Mouse (Mus musculus): ENCODE results near the gene Rabggta. TPM values are rescaled to one million over a fixed set of nuclear protein-coding genes. Genes with fewer than 3 reads are reported as not detected.

Gene Rabggta
- polyA plus RNA-seq, 1 experiment from 2014 or later, result 60.6 TPM

GRCm38 (mm10) chr14:55747051-55747847 is 25.2 kb upstream of the Rabggta start:
- Histone ChIP-seq H3K27ac (replicated peaks) (no peak overlapping the region), H3K4me2 (peak overlapping the region; percentile 96), H3K9ac (no peak overlapping the region), H3K4me3 (no peak overlapping the region), H3K4me1 (replicated peaks) (peaks cover 41% of the 10 kb centered on the region), H3K27me3 (no peaks in the 10 kb centered on the region), H3K9me3 (no peaks in the 10 kb centered on the region), H3K36me3 (peaks cover 22% of the 10 kb centered on the region)
- WGBS, result 92% methylated on average over 10 of the region's 10 CpGs
- no peak for ATAC-seq (ENCODE audit: low FRiP score, low read depth)

- no peaks in the 10 kb centered on the region for H3K27me3 ChIP-seq
Measured at GRCm38 (mm10) chr14:55745861-55746237, 23.8 kb upstream of the Rabggta start.

GRCm38 (mm10) chr14:55745180-55745860 is 23.3 kb upstream of the Rabggta start, which contains the start of the genes Dhrs1 and Nop9:
Gene Dhrs1, minus strand, starts transcription at chr14:55745690.
Gene Nop9, plus strand, starts transcription at chr14:55745693.
- WGBS, result 1% methylated on average over 41 of the region's 48 CpGs
- Histone ChIP-seq H3K9ac (peak within 1 kb of the TSS; percentile 77), H3K27me3 (no peaks in the 10 kb centered on the region), H3K36me3 (peaks cover 10% of the 10 kb centered on the region), H3K4me1 (replicated peaks) (peaks cover 41% of the 10 kb centered on the region), H3K9me3 (no peaks in the 10 kb centered on the region), H3K27ac (replicated peaks) (peak within 1 kb of the TSS; percentile 62), H3K4me3 (peak within 1 kb of the TSS; percentile 92), H3K4me2 (peak within 1 kb of the TSS; percentile 96)
- peak; percentile 83 for ATAC-seq (ENCODE audit: low FRiP score, low read depth)

More at GRCm38 (mm10) chr14:55745861-55746237, 23.8 kb upstream of the Rabggta start:
- Histone ChIP-seq H3K4me3 (peak overlapping the region; percentile 92), H3K36me3 (peaks cover 14% of the 10 kb centered on the region), H3K27ac (replicated peaks) (peak overlapping the region; percentile 62), H3K9ac (peak overlapping the region; percentile 77), H3K4me2 (peak overlapping the region; percentile 96), H3K4me1 (replicated peaks) (peaks cover 41% of the 10 kb centered on the region), H3K9me3 (no peaks in the 10 kb centered on the region)
- ATAC-seq (ENCODE audit: low FRiP score, low read depth), result peak; percentile 40; the same call in 1 of the 2 replicates
- under 1% methylated on average over 31 of the region's 31 CpGs for WGBS

- Histone ChIP-seq H3K36me3 (peaks cover 10% of the 10 kb centered on the region; the same call in 1 of the 2 replicates), H3K27me3 (no peaks in the 10 kb centered on the region), H3K27ac (replicated peaks) (no peak overlapping the region), H3K9ac (peak overlapping the region; percentile 26; the same call in 1 of the 2 replicates), H3K4me3 (peak overlapping the region; percentile 6; the same call in 1 of the 2 replicates), H3K9me3 (no peaks in the 10 kb centered on the region), H3K4me2 (peak overlapping the region; percentile 96), H3K4me1 (replicated peaks) (peaks cover 41% of the 10 kb centered on the region)
- peak; percentile 75 for ATAC-seq (ENCODE audit: low FRiP score, low read depth)
- WGBS, result 24% methylated on average over 10 of the region's 10 CpGs
Measured at GRCm38 (mm10) chr14:55743711-55744110, 21.6 kb upstream of the Rabggta start.

GRCm38 (mm10) chr14:55737086-55737687 is 15.1 kb upstream of the Rabggta start:
- ATAC-seq (ENCODE audit: low FRiP score, low read depth), result no peak
- WGBS, result 91% methylated on average over 9 of the region's 9 CpGs

GRCm38 (mm10) chr14:55735758-55736157 is 13.7 kb upstream of the Rabggta start:
- no peak overlapping the region for H3K9ac ChIP-seq
- H3K4me3 ChIP-seq, result no peak overlapping the region
- no peak overlapping the region for H3K4me2 ChIP-seq
- H3K27ac ChIP-seq (replicated peaks), result no peak overlapping the region
- no peaks in the 10 kb centered on the region for H3K9me3 ChIP-seq
- no peak for ATAC-seq (ENCODE audit: low FRiP score, low read depth)
- WGBS, result 84% methylated on average over 4 of the region's 4 CpGs
- no peaks in the 10 kb centered on the region for H3K4me1 ChIP-seq (replicated peaks)
- no peaks in the 10 kb centered on the region for H3K27me3 ChIP-seq
- H3K36me3 ChIP-seq, result peaks cover 19% of the 10 kb centered on the region

More at GRCm38 (mm10) chr14:55737086-55737687, 15.1 kb upstream of the Rabggta start:
- Histone ChIP-seq H3K4me2 (no peak overlapping the region), H3K4me3 (no peak overlapping the region), H3K27me3 (no peaks in the 10 kb centered on the region), H3K4me1 (replicated peaks) (no peaks in the 10 kb centered on the region), H3K27ac (replicated peaks) (no peak overlapping the region), H3K9me3 (no peaks in the 10 kb centered on the region), H3K9ac (no peak overlapping the region), H3K36me3 (peaks cover 19% of the 10 kb centered on the region)

GRCm38 (mm10) chr14:55735334-55735733 is 13.3 kb upstream of the Rabggta start:
- Histone ChIP-seq H3K9me3 (no peaks in the 10 kb centered on the region), H3K9ac (no peak overlapping the region), H3K27ac (replicated peaks) (no peak overlapping the region), H3K4me2 (no peak overlapping the region), H3K27me3 (no peaks in the 10 kb centered on the region), H3K36me3 (peaks cover 19% of the 10 kb centered on the region), H3K4me3 (no peak overlapping the region), H3K4me1 (replicated peaks) (no peaks in the 10 kb centered on the region)
- ATAC-seq (ENCODE audit: low FRiP score, low read depth), result no peak
- WGBS, result 78% methylated on average over 3 of the region's 3 CpGs

GRCm38 (mm10) chr14:55734869-55735268 is 12.8 kb upstream of the Rabggta start:
- Histone ChIP-seq H3K36me3 (peaks cover 16% of the 10 kb centered on the region), H3K4me3 (no peak overlapping the region), H3K4me2 (no peak overlapping the region), H3K9me3 (no peaks in the 10 kb centered on the region), H3K27me3 (no peaks in the 10 kb centered on the region), H3K9ac (no peak overlapping the region), H3K4me1 (replicated peaks) (no peaks in the 10 kb centered on the region), H3K27ac (replicated peaks) (no peak overlapping the region)
- 78% methylated on average over 7 of the region's 7 CpGs for WGBS
- ATAC-seq (ENCODE audit: low FRiP score, low read depth), result no peak

GRCm38 (mm10) chr14:55733889-55734288 is 11.8 kb upstream of the Rabggta start:
- Histone ChIP-seq H3K4me2 (no peak overlapping the region), H3K27ac (replicated peaks) (no peak overlapping the region), H3K36me3 (peaks cover 8% of the 10 kb centered on the region), H3K9me3 (no peaks in the 10 kb centered on the region), H3K27me3 (no peaks in the 10 kb centered on the region), H3K4me3 (no peak overlapping the region), H3K4me1 (replicated peaks) (no peaks in the 10 kb centered on the region), H3K9ac (no peak overlapping the region)
- WGBS, result 81% methylated on average over 10 of the region's 10 CpGs
- no peak for ATAC-seq (ENCODE audit: low FRiP score, low read depth)

- Histone ChIP-seq H3K4me1 (replicated peaks) (no peaks in the 10 kb centered on the region), H3K4me2 (no peak overlapping the region), H3K36me3 (no peaks in the 10 kb centered on the region), H3K4me3 (no peak overlapping the region), H3K27ac (replicated peaks) (peak overlapping the region; percentile 62), H3K9me3 (no peaks in the 10 kb centered on the region), H3K27me3 (no peaks in the 10 kb centered on the region), H3K9ac (no peak overlapping the region)
- peak; percentile 76; the same call in 1 of the 2 replicates for ATAC-seq (ENCODE audit: low FRiP score, low read depth)
- 74% methylated on average over 7 of the region's 7 CpGs for WGBS
Measured at GRCm38 (mm10) chr14:55730531-55731032, 8.5 kb upstream of the Rabggta start.

GRCm38 (mm10) chr14:55730116-55730515 is 8.1 kb upstream of the Rabggta start:
- WGBS, result 68% methylated on average over 7 of the region's 7 CpGs
- Histone ChIP-seq H3K27ac (replicated peaks) (peak overlapping the region; percentile 62), H3K9ac (no peak overlapping the region)

More at GRCm38 (mm10) chr14:55730116-55730515, 8.1 kb upstream of the Rabggta start:
- no peaks in the 10 kb centered on the region for H3K36me3 ChIP-seq
- ATAC-seq (ENCODE audit: low FRiP score, low read depth), result no peak
- H3K9me3 ChIP-seq, result no peaks in the 10 kb centered on the region
- no peak overlapping the region for H3K4me3 ChIP-seq
- no peaks in the 10 kb centered on the region for H3K4me1 ChIP-seq (replicated peaks)
- H3K27me3 ChIP-seq, result no peaks in the 10 kb centered on the region
- H3K4me2 ChIP-seq, result no peak overlapping the region

Data from hindbrain, embryonic 15.5 days (tissue).